Mouse (Mus musculus): ENCODE measurements around the gene Reg4.

DNA sequence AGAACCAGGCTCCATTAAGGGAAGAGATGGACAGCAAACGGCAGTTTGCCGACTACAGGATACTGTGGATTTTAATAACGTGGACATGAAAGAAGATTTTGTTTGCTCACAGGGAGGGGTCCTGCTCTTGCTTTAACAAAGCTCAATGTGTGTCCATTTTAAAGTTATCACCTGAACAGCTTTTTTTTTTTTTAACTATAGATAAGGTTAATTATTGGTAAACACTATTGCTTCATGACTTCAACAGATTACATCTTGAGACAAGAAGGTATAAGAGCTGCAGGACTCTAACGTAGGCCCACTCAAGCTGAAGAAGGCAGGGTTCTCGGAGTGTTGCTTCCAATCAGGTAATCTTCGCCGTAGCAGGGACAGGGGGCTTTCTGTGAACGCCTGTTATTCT lies at the start of gene Reg4:
- TF ChIP-seq CTCF (IDR thresholded peaks at IDR 0.05; ENCODE audit: low read depth) (no peak), EP300 (IDR thresholded peaks at IDR 0.05; ENCODE audit: low read depth) (no peak)

All from heart, postnatal 0 days (tissue).